Mouse (Mus musculus) thymus, postnatal 36 days (tissue): ENCODE data around the gene Hist1h1a.
"Not testable (repeated sequence)": the region's sequence is repeated elsewhere in the genome, so short reads cannot be mapped to it uniquely, and the experiment has no call there.

ENCODE experiments used
- DNase-seq, 2 experiments: peaks; one replicate each; pipeline ENCODE4 v3.0.0; 2022; ENCODE audit warnings: mixed read lengths in 2 of 2

Gene Hist1h1a

GRCm38 (mm10) chr13:23763586-23764323 is at the start of gene Hist1h1a:
TSS of gene Hist1h1a (plus strand) at chr13:23763666.
- DNase-seq = peak; percentile 88 to 90

- no peak for DNase-seq
These were observed 47.0 kb upstream of the Hist1h1a start for GRCm38 (mm10) chr13:23716261-23717042.

- no peak for DNase-seq
These were observed 46.3 kb upstream of the Hist1h1a start for GRCm38 (mm10) chr13:23717176-23717575.

- DNase-seq = not testable (repeated sequence)
These were observed 45.7 kb upstream of the Hist1h1a start for GRCm38 (mm10) chr13:23717593-23718245.

GRCm38 (mm10) chr13:23724239-23724638 is 39.2 kb upstream of the Hist1h1a start:
- no peak for DNase-seq

GRCm38 (mm10) chr13:23725213-23725612 is 38.3 kb upstream of the Hist1h1a start:
- no peak for DNase-seq

- no peak for DNase-seq
These were observed 34.8 kb upstream of the Hist1h1a start for GRCm38 (mm10) chr13:23728472-23729191.

- peak in 1 of 2 experiments; percentile 50 for DNase-seq
These were observed 34.3 kb upstream of the Hist1h1a start for GRCm38 (mm10) chr13:23729192-23729525.

GRCm38 (mm10) chr13:23729706-23730105 is 33.8 kb upstream of the Hist1h1a start:
- DNase-seq = no peak

- DNase-seq = no peak
These were observed 33.0 kb upstream of the Hist1h1a start for GRCm38 (mm10) chr13:23730479-23730878.

GRCm38 (mm10) chr13:23732156-23732804 is 31.2 kb upstream of the Hist1h1a start:
- DNase-seq = no peak

GRCm38 (mm10) chr13:23737091-23737490 is 26.4 kb upstream of the Hist1h1a start:
- DNase-seq = no peak

- peak; percentile 38 to 47 for DNase-seq
These were observed 25.4 kb upstream of the Hist1h1a start for GRCm38 (mm10) chr13:23738041-23738440.

- peak; percentile 94 to 97 for DNase-seq
These were observed 24.8 kb upstream of the Hist1h1a start, which contains the start of gene Hist1h1c for GRCm38 (mm10) chr13:23738677-23739068. TSS of gene Hist1h1c (plus strand) at chr13:23738808.

- DNase-seq = peak; percentile 85 to 92
These were observed 24.2 kb upstream of the Hist1h1a start for GRCm38 (mm10) chr13:23739069-23739921.

- DNase-seq = no peak
These were observed 23.6 kb upstream of the Hist1h1a start for GRCm38 (mm10) chr13:23739922-23740252.

GRCm38 (mm10) chr13:23740256-23740840 is 23.1 kb upstream of the Hist1h1a start:
- DNase-seq = no peak

- DNase-seq = no peak
These were observed 22.6 kb upstream of the Hist1h1a start for GRCm38 (mm10) chr13:23740910-23741309.

GRCm38 (mm10) chr13:23742007-23742406 is 21.5 kb upstream of the Hist1h1a start:
- DNase-seq = no peak

- DNase-seq = no peak
These were observed 20.3 kb upstream of the Hist1h1a start for GRCm38 (mm10) chr13:23743215-23743614.

- DNase-seq = no peak
These were observed 19.5 kb upstream of the Hist1h1a start for GRCm38 (mm10) chr13:23743963-23744362.
